Mouse (Mus musculus): Measurements from ENCODE around the gene C8g.
A peak's percentile ranks its signal among the peaks of the same experiment; 100 is the strongest.

C8g gene

GRCm38 (mm10) chr2:25501593-25502486 lies at the start of gene C8g:
TSS of gene C8g (minus strand) at chr2:25501719.
- no peak for DNase-seq (ENCODE audit: low read depth)

- peak; percentile 79 for DNase-seq (ENCODE audit: low read depth)
Measured at GRCm38 (mm10) chr2:25551186-25551585, 49.7 kb upstream of the C8g start.

GRCm38 (mm10) chr2:25549021-25549991 lies 47.8 kb upstream of the C8g start:
- DNase-seq (ENCODE audit: low read depth): peak; percentile 47

DNA sequence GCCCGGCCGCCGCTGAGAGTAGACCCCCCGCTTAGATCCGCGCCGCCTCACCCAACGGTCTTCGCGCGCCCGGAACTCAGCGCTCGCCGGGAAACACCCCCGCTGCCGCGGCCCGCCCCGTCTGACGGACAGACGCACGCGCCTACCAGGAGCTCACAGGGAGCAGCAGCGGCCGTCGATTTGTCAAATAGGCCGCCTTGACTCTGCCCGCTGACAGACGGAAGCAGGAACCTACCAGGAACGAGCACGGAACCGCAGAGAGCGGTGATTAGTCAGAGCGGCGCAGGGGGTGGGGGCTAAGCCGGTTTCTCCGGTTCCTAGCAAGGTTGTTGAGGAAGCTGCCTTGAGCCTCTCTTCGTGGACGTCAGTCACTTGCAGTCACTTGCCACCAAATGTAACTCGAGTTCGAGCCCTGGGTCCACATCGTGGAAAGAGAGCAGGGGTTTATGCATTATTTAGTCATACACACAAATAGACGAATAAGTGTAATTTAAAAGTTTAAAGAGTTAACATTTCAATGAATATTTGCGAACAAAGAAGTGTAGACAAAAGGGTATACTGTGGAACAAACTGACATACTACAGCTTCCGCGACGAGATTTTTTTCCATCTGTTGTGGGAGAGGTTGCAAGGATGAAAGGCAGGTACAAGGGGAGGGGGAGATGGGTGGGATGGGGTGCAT lies 45.4 kb upstream of the C8g start, which contains the start of gene Traf2:
Traf2 (minus strand) TSS at position 130 of the 681 bp plus-strand sequence.
- peak; percentile 99 for DNase-seq (ENCODE audit: low read depth)

DNA sequence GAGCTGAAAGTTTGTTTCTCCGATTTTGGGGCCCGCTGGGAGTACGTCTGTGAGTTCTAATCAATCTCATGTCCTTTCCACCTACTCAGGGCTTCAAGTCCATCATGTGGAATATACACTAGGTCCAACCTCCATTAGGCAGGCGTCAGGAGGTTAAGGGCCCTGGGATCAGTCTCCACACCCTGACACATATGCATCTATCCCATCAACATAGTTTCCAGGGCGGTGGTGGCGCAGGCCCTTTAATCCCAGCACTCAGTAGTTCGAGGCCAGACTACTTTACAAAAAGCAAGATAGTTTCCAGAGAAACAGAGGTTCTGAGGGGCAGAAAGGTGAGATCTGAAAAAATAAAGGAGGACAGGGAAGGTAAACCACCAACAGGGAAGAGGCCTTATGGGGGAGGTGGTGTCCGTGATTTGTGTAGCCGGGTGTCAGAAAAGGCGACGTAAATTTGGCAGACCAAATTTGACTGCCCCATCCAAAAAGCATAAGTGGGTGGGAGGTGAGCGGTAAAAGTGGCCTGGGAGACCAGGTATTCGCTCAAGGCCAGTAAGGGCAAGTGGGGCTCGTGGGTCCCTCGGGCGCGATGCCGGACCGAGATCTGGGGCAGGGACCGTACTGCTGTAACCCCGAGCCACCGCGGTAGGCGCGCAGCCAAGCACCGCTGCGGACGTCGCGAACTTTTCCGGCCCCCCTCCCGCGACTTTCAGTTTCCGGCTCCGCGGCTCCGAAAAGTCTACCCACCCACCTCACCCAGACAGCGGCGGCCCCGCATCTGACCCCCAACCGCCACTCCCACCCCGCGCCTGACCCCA lies 44.7 kb upstream of the C8g start:
- peak; percentile 13 for DNase-seq (ENCODE audit: low read depth)

- DNase-seq (ENCODE audit: low read depth): no peak
Measured at GRCm38 (mm10) chr2:25541644-25542367, 40.3 kb upstream of the C8g start.

DNA sequence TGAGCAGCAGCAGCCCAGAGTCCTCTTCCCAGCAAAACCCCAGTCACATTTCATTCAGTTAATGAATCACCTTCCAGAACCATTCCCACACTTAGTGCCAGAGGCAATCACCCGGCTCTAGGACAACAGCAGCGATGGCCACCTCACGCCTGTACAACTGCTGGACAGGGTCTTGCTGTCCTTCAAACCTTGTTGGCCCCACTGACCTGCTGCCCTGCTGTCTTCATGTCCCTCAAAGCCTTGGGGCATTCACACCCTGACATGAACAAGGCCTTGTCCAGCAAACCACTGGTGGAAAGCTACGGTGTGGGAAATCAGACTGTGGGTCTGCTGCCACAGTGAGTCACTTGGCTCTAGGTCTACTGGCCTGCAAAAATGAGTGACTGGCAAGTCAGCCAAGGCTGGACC lies 39.0 kb upstream of the C8g start:
- peak; percentile 57 for DNase-seq (ENCODE audit: low read depth)

- DNase-seq (ENCODE audit: low read depth): no peak
Measured at GRCm38 (mm10) chr2:25536531-25536930, 35.0 kb upstream of the C8g start.

DNA sequence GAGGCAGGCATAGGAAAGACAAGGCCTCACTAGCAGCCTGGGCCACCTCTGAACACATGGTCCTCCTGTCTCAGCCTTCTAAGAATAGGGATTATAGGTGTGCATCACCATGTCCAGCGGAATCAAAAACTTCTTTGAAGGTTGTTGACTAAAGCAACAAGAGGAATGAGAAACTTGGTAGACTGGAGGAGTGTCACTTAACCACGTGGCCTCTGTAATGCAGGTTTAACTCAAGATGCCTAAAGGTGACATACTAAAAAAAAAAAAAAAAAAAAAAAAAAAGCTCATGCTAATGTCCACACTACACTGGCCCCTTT lies 33.3 kb upstream of the C8g start:
- DNase-seq (ENCODE audit: low read depth): no peak

DNA sequence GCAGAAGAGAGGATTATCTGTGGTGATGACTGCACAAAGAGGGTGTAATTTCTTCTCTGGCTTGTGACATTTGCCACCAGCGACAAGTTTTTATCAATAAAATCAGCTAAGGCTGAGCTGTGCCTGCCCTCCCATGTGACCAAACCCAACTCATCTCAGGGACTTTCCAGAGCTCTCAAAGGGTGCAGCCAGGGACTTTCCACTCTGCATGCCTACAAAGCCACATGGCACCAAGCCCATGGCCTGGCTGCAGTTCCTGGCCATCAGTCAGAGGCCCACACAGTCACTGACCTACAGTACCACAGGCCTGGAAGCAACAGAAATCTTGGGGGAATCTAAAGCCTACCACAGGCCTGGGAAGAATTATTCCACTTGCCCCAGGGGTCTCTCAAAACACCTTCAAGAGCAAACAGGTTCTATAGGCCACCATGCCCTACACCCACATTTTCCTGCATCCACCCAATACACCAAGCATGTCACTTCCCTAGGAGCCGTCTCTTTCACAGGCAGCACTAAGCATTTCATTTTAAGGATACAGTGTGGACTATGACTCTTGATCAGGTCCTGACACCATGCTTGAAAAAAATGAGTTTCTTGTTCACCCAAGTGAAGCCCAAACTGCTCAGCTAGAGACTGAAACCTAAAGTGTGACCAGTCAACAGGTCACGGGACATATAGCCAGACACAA lies 32.8 kb upstream of the C8g start:
- peak; percentile 94 for DNase-seq (ENCODE audit: low read depth)

GRCm38 (mm10) chr2:25533707-25534106 lies 32.2 kb upstream of the C8g start:
- DNase-seq (ENCODE audit: low read depth): peak; percentile 68

DNA sequence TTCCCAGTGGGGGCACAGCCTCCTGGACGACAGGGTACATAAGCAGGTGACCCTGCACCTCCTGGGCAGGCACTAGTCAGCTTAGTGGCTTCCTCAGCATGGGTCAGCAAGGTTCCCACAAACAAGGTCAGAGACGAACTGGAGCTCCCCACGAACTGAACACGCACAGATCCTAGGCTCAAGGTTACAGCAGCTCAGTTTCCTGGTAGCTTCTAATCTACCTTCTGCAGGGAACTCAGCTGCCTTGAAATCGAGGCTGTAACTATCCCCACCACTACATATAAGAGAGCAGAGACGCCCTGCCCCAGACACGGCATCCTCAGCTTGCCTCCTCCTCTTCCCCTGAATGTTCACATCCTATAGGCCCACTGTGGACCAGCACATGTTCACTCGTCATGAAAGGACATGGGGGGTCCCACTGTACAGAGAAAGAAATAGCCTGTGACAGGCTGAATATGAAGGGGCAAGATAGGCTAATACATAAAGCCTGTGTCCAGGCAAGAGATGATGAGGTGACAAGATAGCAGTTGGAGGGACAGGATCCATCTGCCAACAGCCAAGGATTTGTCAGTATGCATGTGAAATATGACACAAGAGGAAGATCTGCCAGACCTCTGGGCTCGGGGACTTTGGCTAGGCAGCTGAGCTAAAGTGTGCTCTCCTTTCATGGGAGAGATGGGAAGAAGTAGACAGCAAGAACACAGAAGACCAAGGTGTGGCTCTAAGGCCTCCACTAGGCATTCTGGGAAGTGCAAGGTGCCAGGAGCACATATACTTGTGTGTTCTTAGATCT lies 25.2 kb upstream of the C8g start:
- no peak for DNase-seq (ENCODE audit: low read depth)

GRCm38 (mm10) chr2:25509912-25510311 lies 8.4 kb upstream of the C8g start:
- DNase-seq (ENCODE audit: low read depth): peak; percentile 66

GRCm38 (mm10) chr2:25506964-25507363 lies 5.4 kb upstream of the C8g start:
- peak; percentile 22 for DNase-seq (ENCODE audit: low read depth)

GRCm38 (mm10) chr2:25505860-25506259 lies 4.3 kb upstream of the C8g start:
- DNase-seq (ENCODE audit: low read depth): no peak

GRCm38 (mm10) chr2:25505000-25505399 lies 3.5 kb upstream of the C8g start:
- DNase-seq (ENCODE audit: low read depth): no peak

DNA sequence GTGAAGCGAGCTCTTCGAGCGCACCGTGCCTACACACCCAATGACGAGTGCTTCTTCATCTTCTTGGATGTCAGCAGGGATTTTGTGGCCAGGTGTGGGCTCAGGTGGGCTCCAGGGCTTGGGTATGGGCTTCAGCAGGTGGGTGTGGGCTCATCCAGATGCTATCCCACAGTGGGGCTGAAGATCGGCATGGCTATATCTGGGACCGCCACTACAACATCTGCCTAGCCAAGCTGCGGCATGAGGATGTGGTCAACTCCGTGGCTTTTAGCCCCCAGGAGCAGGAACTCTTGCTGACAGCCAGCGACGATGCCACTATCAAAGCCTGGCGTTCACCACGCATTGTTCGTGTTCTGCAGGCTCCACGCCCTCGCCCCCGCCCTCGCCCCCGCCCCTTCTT lies 3.0 kb upstream of the C8g start:
- DNase-seq (ENCODE audit: low read depth): no peak

- peak; percentile 52 for DNase-seq (ENCODE audit: low read depth)
Measured at GRCm38 (mm10) chr2:25502726-25503125, 1.2 kb upstream of the C8g start.
